In genomic region chr11:89105823-89106222, GRCm38 (mm10) we compare ENCODE assay signal across 16 mouse cellular contexts. TPM values are rescaled to one million over a fixed set of nuclear protein-coding genes. Genes with fewer than 3 reads are reported as not detected.
DNase-seq lines count a peak whose midpoint lies in the region; ATAC-seq and TF ChIP-seq lines count a peak whose summit lies in the region.
"Had no signal": no experiment of that assay in that cellular context is flagged by ENCODE, and none has a peak within 500 bp of the region (broad histone marks: within the 10 kb centered on the region; RNA-seq: fewer than 3 reads in every experiment).

No protein-coding gene starts in this region.

- H3K4me1 ChIP-seq in kidney, postnatal 0 days (replicated peaks; ENCODE audit: insufficient read depth, low read length) = no peaks in the 10 kb centered on the region; the same call in 1 of the 2 replicates
- peaks cover 3% of the 10 kb centered on the region; the same call in 1 of the 2 replicates for H3K4me1 ChIP-seq in midbrain, embryonic 11.5 days (ENCODE audit: control insufficient read depth, insufficient read depth, low read length)
- H3K4me1 ChIP-seq: stomach, embryonic 15.5 days had no signal

- H3K4me2 ChIP-seq in kidney, postnatal 0 days (ENCODE audit: low read length) = no peak overlapping the region
- H3K4me2 ChIP-seq in midbrain, embryonic 11.5 days = no peak overlapping the region
- H3K4me2 ChIP-seq: intestine, embryonic 15.5 days; limb, embryonic 12.5 days; neural tube, embryonic 13.5 days; stomach, embryonic 15.5 days had no signal

- H3K27ac ChIP-seq in kidney, postnatal 0 days = no peak overlapping the region
- H3K27ac ChIP-seq in midbrain, embryonic 11.5 days (ENCODE audit: low read depth, low read length) = no peak overlapping the region
- H3K27ac ChIP-seq: embryonic facial prominence, embryonic 10.5 days; intestine, embryonic 15.5 days; limb, embryonic 12.5 days; neural tube, embryonic 13.5 days; stomach, embryonic 15.5 days had no signal

- no peak overlapping the region for H3K4me3 ChIP-seq in kidney, postnatal 0 days (replicated peaks; ENCODE audit: low read depth, low read length)
- no peak overlapping the region for H3K4me3 ChIP-seq in midbrain, embryonic 11.5 days (ENCODE audit: low read depth, low read length)
- H3K4me3 ChIP-seq: embryonic facial prominence, embryonic 10.5 days; intestine, embryonic 15.5 days; limb, embryonic 12.5 days; neural tube, embryonic 13.5 days; stomach, embryonic 15.5 days had no signal

- no peak for DNase-seq in kidney, postnatal 0 days (ENCODE audit: low spot score)
- no peak for DNase-seq in kidney, postnatal 10 days
- DNase-seq in thymus, postnatal 36 days = peak; percentile 50 to 55
- no peak for DNase-seq in thymus, adult 18-20 months
- DNase-seq in induced T-regulatory cell, adult 2 months (ENCODE audit: low read depth) = peak; percentile 44
- DNase-seq in midbrain, embryonic 11.5 days (ENCODE audit: low spot score, missing footprints) = no peak
- no peak for DNase-seq in layer of hippocampus, postnatal 10 days (ENCODE audit: low spot score in 2 of 2)
- DNase-seq: cerebellum, adult 18-20 months had no signal

- WGBS in kidney, postnatal 0 days = 88% methylated on average over 11 of the region's 11 CpGs
- WGBS in midbrain, embryonic 11.5 days = 85% methylated on average over 11 of the region's 11 CpGs

- no peak overlapping the region for H3K9ac ChIP-seq in kidney, postnatal 0 days (ENCODE audit: low read depth, low read length)
- H3K9ac ChIP-seq in midbrain, embryonic 11.5 days (ENCODE audit: low read length) = no peak overlapping the region
- H3K9ac ChIP-seq: intestine, embryonic 15.5 days; limb, embryonic 12.5 days; neural tube, embryonic 13.5 days; stomach, embryonic 15.5 days had no signal

- peak; percentile 41; the same call in 1 of the 2 replicates for TF ChIP-seq CTCF in kidney, postnatal 0 days (IDR thresholded peaks at IDR 0.05; ENCODE audit: low read depth)

- H3K27me3 ChIP-seq in kidney, postnatal 0 days (ENCODE audit: insufficient read depth, low read length) = no peaks in the 10 kb centered on the region
- H3K27me3 ChIP-seq in midbrain, embryonic 11.5 days (ENCODE audit: control insufficient read depth, insufficient read depth, low read length) = no peaks in the 10 kb centered on the region
- H3K27me3 ChIP-seq: intestine, embryonic 15.5 days; stomach, embryonic 15.5 days had no signal

- no peak for ATAC-seq in kidney, postnatal 0 days (replicated peaks; ENCODE audit: low FRiP score, low read depth)
- ATAC-seq in megakaryocyte-erythroid progenitor cell, adult 5-6 weeks (replicated peaks; ENCODE audit: low FRiP score, low TSS enrichment, poor library complexity, severe bottlenecking) = no peak
- no peak for ATAC-seq in midbrain, embryonic 11.5 days (ENCODE audit: low FRiP score)
- ATAC-seq: intestine, embryonic 15.5 days had no signal

- no peaks in the 10 kb centered on the region for H3K36me3 ChIP-seq in kidney, postnatal 0 days (ENCODE audit: insufficient read depth, low read length)
- no peaks in the 10 kb centered on the region for H3K36me3 ChIP-seq in midbrain, embryonic 11.5 days (ENCODE audit: control insufficient read depth, insufficient read depth, low read length)
- H3K36me3 ChIP-seq: embryonic facial prominence, embryonic 10.5 days; intestine, embryonic 15.5 days; limb, embryonic 12.5 days; neural tube, embryonic 13.5 days; stomach, embryonic 15.5 days had no signal

- H3K9me3 ChIP-seq in kidney, postnatal 0 days (replicated peaks; ENCODE audit: low read length) = no peaks in the 10 kb centered on the region
- H3K9me3 ChIP-seq in midbrain, embryonic 11.5 days (ENCODE audit: control insufficient read depth, low read length) = no peaks in the 10 kb centered on the region
- H3K9me3 ChIP-seq: embryonic facial prominence, embryonic 10.5 days; intestine, embryonic 15.5 days; neural tube, embryonic 13.5 days; stomach, embryonic 15.5 days had no signal

RNA-seq across cellular contexts. Expression of gene Gm525, which starts 32.2 kb away (rescaled TPM):
- 0.45 TPM in 1 of 2 replicates, not detected in the other for polyA plus RNA-seq in kidney, postnatal 0 days (2015; fragmentation: Nextera tagmentation; extraction: Ambion mirVana)
- total RNA-seq in megakaryocyte-erythroid progenitor cell, adult 5-6 weeks (2014; fragmentation: Nextera tagmentation) = not detected in 2 replicates
- total RNA-seq in megakaryocyte-erythroid progenitor cell, adult 5-6 weeks (2017) = not detected in 2 replicates
- polyA plus RNA-seq in midbrain, embryonic 11.5 days (2014; fragmentation: Nextera tagmentation; extraction: Ambion mirVana) = not detected in 2 replicates
- total RNA-seq in layer of hippocampus, postnatal 10 days (2021) = not detected
- total RNA-seq: gastrocnemius, adult 18-20 months had no signal
- polyA plus RNA-seq: embryonic facial prominence, embryonic 10.5 days; forebrain, embryonic 11.5 days; neural tube, embryonic 13.5 days had no signal

RNA-seq across cellular contexts. Expression of gene Dgke, which starts 39.2 kb away (rescaled TPM):
- 2.6 and 3.3 TPM in 2 replicates for polyA plus RNA-seq in kidney, postnatal 0 days (2015; fragmentation: Nextera tagmentation; extraction: Ambion mirVana)
- total RNA-seq in megakaryocyte-erythroid progenitor cell, adult 5-6 weeks (2014; fragmentation: Nextera tagmentation) = 5.8 and 6.9 TPM in 2 replicates
- total RNA-seq in megakaryocyte-erythroid progenitor cell, adult 5-6 weeks (2017) = 5.4 and 6.2 TPM in 2 replicates
- polyA plus RNA-seq in midbrain, embryonic 11.5 days (2014; fragmentation: Nextera tagmentation; extraction: Ambion mirVana) = 4.1 and 4.6 TPM in 2 replicates
- 10 to 100 TPM; 35.4 to 37.8 TPM for total RNA-seq in layer of hippocampus, postnatal 10 days (2021)

Comparison
In these comparisons a context has a peak if more than half of its experiments do, and no peak if none do; other contexts are left out.
1. DNase-seq: peak in thymus, postnatal 36 days (2 of 2) and induced T-regulatory cell, adult 2 months (single experiment); none in kidney, postnatal 0 days (single experiment), kidney, postnatal 10 days (single experiment), thymus, adult 18-20 months (0 of 2), midbrain, embryonic 11.5 days (single experiment) and layer of hippocampus, postnatal 10 days (0 of 2).
2. RNA of gene Dgke, which starts 39.2 kb away (total RNA-seq): 35.4 to 37.8 TPM in layer of hippocampus, postnatal 10 days; 5.4 to 6.9 TPM in megakaryocyte-erythroid progenitor cell, adult 5-6 weeks; every median in the first group is over 4 times any median in the second.